Mouse (Mus musculus): ENCODE results near the gene Trim47. TPM values are rescaled to one million over a fixed set of nuclear protein-coding genes. Genes with fewer than 3 reads are reported as not detected.
A peak's percentile ranks its signal among the peaks of the same experiment; 100 is the strongest.

The Trim47 gene
- polyA plus RNA-seq, 1 experiment from 2014 or later = 13.5 TPM

- H3K4me1 ChIP-seq (ENCODE audit: control insufficient read depth, insufficient read depth, low read depth, low read length) = peaks cover 16% of the 10 kb centered on the region
- H3K27me3 ChIP-seq (replicated peaks; ENCODE audit: control insufficient read depth, insufficient read depth, low read length) = peaks cover 37% of the 10 kb centered on the region
- H3K36me3 ChIP-seq (ENCODE audit: control insufficient read depth, insufficient read depth, low read length) = no peaks in the 10 kb centered on the region
- WGBS = 83% methylated on average over 4 of the region's 4 CpGs
- H3K27ac ChIP-seq (ENCODE audit: low read depth, low read length) = no peak overlapping the region
- ATAC-seq = no peak
- no peak overlapping the region for H3K4me2 ChIP-seq (ENCODE audit: low read length)
- no peaks in the 10 kb centered on the region for H3K9me3 ChIP-seq (ENCODE audit: control insufficient read depth, low read length)
- H3K4me3 ChIP-seq (ENCODE audit: low read length) = no peak overlapping the region
- H3K9ac ChIP-seq (ENCODE audit: low read depth, low read length) = no peak overlapping the region
Measured at GRCm38 (mm10) chr11:116111067-116111466, 15.9 kb downstream of the Trim47 start.

GRCm38 (mm10) chr11:116110540-116110939 lies 16.5 kb downstream of the Trim47 start:
- Histone ChIP-seq H3K4me2 (ENCODE audit: low read length) (peak overlapping the region; percentile 43), H3K27me3 (replicated peaks; ENCODE audit: control insufficient read depth, insufficient read depth, low read length) (peaks cover 42% of the 10 kb centered on the region), H3K4me3 (ENCODE audit: low read length) (peak overlapping the region; percentile 36), H3K4me1 (ENCODE audit: control insufficient read depth, insufficient read depth, low read depth, low read length) (peaks cover 16% of the 10 kb centered on the region), H3K36me3 (ENCODE audit: control insufficient read depth, insufficient read depth, low read length) (no peaks in the 10 kb centered on the region), H3K9ac (ENCODE audit: low read depth, low read length) (peak overlapping the region; percentile 43; the same call in 1 of the 2 replicates), H3K9me3 (ENCODE audit: control insufficient read depth, low read length) (no peaks in the 10 kb centered on the region), H3K27ac (ENCODE audit: low read depth, low read length) (no peak overlapping the region; the same call in 1 of the 2 replicates)
- WGBS = 33% methylated on average over 10 of the region's 10 CpGs
- ATAC-seq = no peak

- no peak; the same call in 1 of the 2 replicates for ATAC-seq
- peaks cover 16% of the 10 kb centered on the region for H3K4me1 ChIP-seq (ENCODE audit: control insufficient read depth, insufficient read depth, low read depth, low read length)
- peaks cover 42% of the 10 kb centered on the region for H3K27me3 ChIP-seq (replicated peaks; ENCODE audit: control insufficient read depth, insufficient read depth, low read length)
- H3K36me3 ChIP-seq (ENCODE audit: control insufficient read depth, insufficient read depth, low read length) = no peaks in the 10 kb centered on the region
- H3K9ac ChIP-seq (ENCODE audit: low read depth, low read length) = peak overlapping the region; percentile 43
- H3K27ac ChIP-seq (ENCODE audit: low read depth, low read length) = no peak overlapping the region; the same call in 1 of the 2 replicates
- H3K4me2 ChIP-seq (ENCODE audit: low read length) = peak overlapping the region; percentile 43
- under 1% methylated on average over 26 of the region's 35 CpGs for WGBS
- H3K4me3 ChIP-seq (ENCODE audit: low read length) = peak overlapping the region; percentile 36
- no peaks in the 10 kb centered on the region for H3K9me3 ChIP-seq (ENCODE audit: control insufficient read depth, low read length)
Measured at GRCm38 (mm10) chr11:116110131-116110530, 16.9 kb downstream of the Trim47 start.

- WGBS = 2% methylated on average over 62 of the region's 70 CpGs
- Histone ChIP-seq H3K9ac (ENCODE audit: low read depth, low read length) (peak overlapping the region; percentile 43), H3K9me3 (ENCODE audit: control insufficient read depth, low read length) (no peaks in the 10 kb centered on the region), H3K36me3 (ENCODE audit: control insufficient read depth, insufficient read depth, low read length) (no peaks in the 10 kb centered on the region), H3K4me1 (ENCODE audit: control insufficient read depth, insufficient read depth, low read depth, low read length) (peaks cover 16% of the 10 kb centered on the region), H3K27me3 (replicated peaks; ENCODE audit: control insufficient read depth, insufficient read depth, low read length) (peaks cover 42% of the 10 kb centered on the region), H3K27ac (ENCODE audit: low read depth, low read length) (no peak overlapping the region), H3K4me3 (ENCODE audit: low read length) (peak overlapping the region; percentile 36), H3K4me2 (ENCODE audit: low read length) (peak overlapping the region; percentile 43)
- ATAC-seq = no peak
Measured at GRCm38 (mm10) chr11:116109441-116110081, 17.4 kb downstream of the Trim47 start.

- peaks cover 25% of the 10 kb centered on the region for H3K4me1 ChIP-seq (ENCODE audit: control insufficient read depth, insufficient read depth, low read depth, low read length)
- no peaks in the 10 kb centered on the region for H3K9me3 ChIP-seq (ENCODE audit: control insufficient read depth, low read length)
- peak overlapping the region; percentile 27; the same call in 1 of the 2 replicates for H3K27ac ChIP-seq (ENCODE audit: low read depth, low read length)
- WGBS = 6% methylated on average over 23 of the region's 23 CpGs
- no peaks in the 10 kb centered on the region for H3K36me3 ChIP-seq (ENCODE audit: control insufficient read depth, insufficient read depth, low read length)
- no peak overlapping the region for H3K9ac ChIP-seq (ENCODE audit: low read depth, low read length)
- peak; percentile 17; the same call in 1 of the 2 replicates for ATAC-seq
- peak overlapping the region; percentile 36 for H3K4me3 ChIP-seq (ENCODE audit: low read length)
- peaks cover 42% of the 10 kb centered on the region for H3K27me3 ChIP-seq (replicated peaks; ENCODE audit: control insufficient read depth, insufficient read depth, low read length)
- peak overlapping the region; percentile 43 for H3K4me2 ChIP-seq (ENCODE audit: low read length)
Measured at GRCm38 (mm10) chr11:116108464-116109137, 18.4 kb downstream of the Trim47 start.

- Histone ChIP-seq H3K4me3 (ENCODE audit: low read length) (peak overlapping the region; percentile 36), H3K9ac (ENCODE audit: low read depth, low read length) (peak overlapping the region; percentile 33), H3K9me3 (ENCODE audit: control insufficient read depth, low read length) (no peaks in the 10 kb centered on the region), H3K4me1 (ENCODE audit: control insufficient read depth, insufficient read depth, low read depth, low read length) (peaks cover 25% of the 10 kb centered on the region), H3K36me3 (ENCODE audit: control insufficient read depth, insufficient read depth, low read length) (no peaks in the 10 kb centered on the region), H3K4me2 (ENCODE audit: low read length) (peak overlapping the region; percentile 43), H3K27me3 (replicated peaks; ENCODE audit: control insufficient read depth, insufficient read depth, low read length) (peaks cover 42% of the 10 kb centered on the region), H3K27ac (ENCODE audit: low read depth, low read length) (no peak overlapping the region)
- no peak for ATAC-seq
- 14% methylated on average over 19 of the region's 19 CpGs for WGBS
Measured at GRCm38 (mm10) chr11:116107777-116108285, 19.2 kb downstream of the Trim47 start.

GRCm38 (mm10) chr11:116106963-116107776 lies 19.8 kb downstream of the Trim47 start:
- Histone ChIP-seq H3K27me3 (replicated peaks; ENCODE audit: control insufficient read depth, insufficient read depth, low read length) (peaks cover 42% of the 10 kb centered on the region), H3K4me3 (ENCODE audit: low read length) (no peak overlapping the region; the same call in 1 of the 2 replicates), H3K36me3 (ENCODE audit: control insufficient read depth, insufficient read depth, low read length) (no peaks in the 10 kb centered on the region), H3K27ac (ENCODE audit: low read depth, low read length) (no peak overlapping the region), H3K9ac (ENCODE audit: low read depth, low read length) (peak overlapping the region; percentile 33), H3K4me2 (ENCODE audit: low read length) (peak overlapping the region; percentile 43), H3K9me3 (ENCODE audit: control insufficient read depth, low read length) (no peaks in the 10 kb centered on the region), H3K4me1 (ENCODE audit: control insufficient read depth, insufficient read depth, low read depth, low read length) (peaks cover 28% of the 10 kb centered on the region)
- no peak for ATAC-seq
- WGBS = 17% methylated on average over 13 of the region's 14 CpGs

GRCm38 (mm10) chr11:116106154-116106962 lies 20.7 kb downstream of the Trim47 start:
- H3K27ac ChIP-seq (ENCODE audit: low read depth, low read length) = no peak overlapping the region
- no peak for ATAC-seq
- H3K4me3 ChIP-seq (ENCODE audit: low read length) = no peak overlapping the region
- 28% methylated on average over 32 of the region's 32 CpGs for WGBS
- peaks cover 39% of the 10 kb centered on the region for H3K27me3 ChIP-seq (replicated peaks; ENCODE audit: control insufficient read depth, insufficient read depth, low read length)
- peaks cover 28% of the 10 kb centered on the region for H3K4me1 ChIP-seq (ENCODE audit: control insufficient read depth, insufficient read depth, low read depth, low read length)
- H3K9me3 ChIP-seq (ENCODE audit: control insufficient read depth, low read length) = no peaks in the 10 kb centered on the region
- no peaks in the 10 kb centered on the region for H3K36me3 ChIP-seq (ENCODE audit: control insufficient read depth, insufficient read depth, low read length)
- peak overlapping the region; percentile 4; the same call in 1 of the 2 replicates for H3K9ac ChIP-seq (ENCODE audit: low read depth, low read length)
- no peak overlapping the region; the same call in 1 of the 2 replicates for H3K4me2 ChIP-seq (ENCODE audit: low read length)

Data from hindbrain, embryonic 16.5 days (tissue).